Mouse (Mus musculus): ENCODE data around the gene Timm29. TPM values are rescaled to one million over a fixed set of nuclear protein-coding genes. Genes with fewer than 3 reads are reported as not detected.

The Timm29 gene
- total RNA-seq, 2 experiments from 2014 or later = 22.2 to 22.3 TPM

- ATAC-seq (ENCODE audit: poor library complexity, severe bottlenecking) = peak; percentile 95
These were observed 23.2 kb downstream of the Timm29 start, which contains the start of gene Smarca4 for GRCm38 (mm10) chr9:21615617-21616231. Smarca4 (plus strand) TSS chr9:21616169.

GRCm38 (mm10) chr9:21616232-21616781 lies 23.8 kb downstream of the Timm29 start:
- peak; percentile 78 for ATAC-seq (ENCODE audit: poor library complexity, severe bottlenecking)

GRCm38 (mm10) chr9:21617066-21617465 lies 24.5 kb downstream of the Timm29 start:
- ATAC-seq (ENCODE audit: poor library complexity, severe bottlenecking) = no peak

- ATAC-seq (ENCODE audit: poor library complexity, severe bottlenecking) = no peak
These were observed 27.7 kb downstream of the Timm29 start for GRCm38 (mm10) chr9:21620229-21620628.

- no peak for ATAC-seq (ENCODE audit: poor library complexity, severe bottlenecking)
These were observed 30.2 kb downstream of the Timm29 start for GRCm38 (mm10) chr9:21622676-21623075.

- no peak for ATAC-seq (ENCODE audit: poor library complexity, severe bottlenecking)
These were observed 33.1 kb downstream of the Timm29 start for GRCm38 (mm10) chr9:21625342-21626339.

- ATAC-seq (ENCODE audit: poor library complexity, severe bottlenecking) = no peak
These were observed 34.0 kb downstream of the Timm29 start for GRCm38 (mm10) chr9:21626571-21626970.

- ATAC-seq (ENCODE audit: poor library complexity, severe bottlenecking) = no peak
These were observed 34.7 kb downstream of the Timm29 start for GRCm38 (mm10) chr9:21627145-21627795.

GRCm38 (mm10) chr9:21630673-21631072 lies 38.2 kb downstream of the Timm29 start:
- no peak; the same call in 1 of the 2 replicates for ATAC-seq (ENCODE audit: poor library complexity, severe bottlenecking)

- no peak for ATAC-seq (ENCODE audit: poor library complexity, severe bottlenecking)
These were observed 40.6 kb downstream of the Timm29 start for GRCm38 (mm10) chr9:21633106-21633505.

GRCm38 (mm10) chr9:21635639-21636038 lies 43.1 kb downstream of the Timm29 start:
- no peak for ATAC-seq (ENCODE audit: poor library complexity, severe bottlenecking)

GRCm38 (mm10) chr9:21639031-21639430 lies 46.5 kb downstream of the Timm29 start:
- no peak for ATAC-seq (ENCODE audit: poor library complexity, severe bottlenecking)

Other genes starting within 250 kb of the Timm29 start
- gene Ilf3, start 224.9 kb upstream of the Timm29 start, total RNA-seq (2015) = 21.7 and 22.9 TPM in 2 replicates
- gene Ilf3, start 224.9 kb upstream of the Timm29 start, total RNA-seq (2017) = 42.0 and 42.5 TPM in 2 replicates
- gene Qtrt1, start 180.9 kb upstream of the Timm29 start, total RNA-seq (2015) = 5.4 and 11.8 TPM in 2 replicates
- 6.7 and 9.8 TPM in 2 replicates for gene Qtrt1, start 180.9 kb upstream of the Timm29 start, total RNA-seq (2017)
- 94.9 and 101 TPM in 2 replicates for gene Dnm2, start 167.8 kb upstream of the Timm29 start, total RNA-seq (2015)
- 131 and 144 TPM in 2 replicates for gene Dnm2, start 167.8 kb upstream of the Timm29 start, total RNA-seq (2017)
- gene Tmed1, start 82.5 kb upstream of the Timm29 start, total RNA-seq (2015) = 5.4 and 6.2 TPM in 2 replicates
- 8.7 and 9.3 TPM in 2 replicates for gene Tmed1, start 82.5 kb upstream of the Timm29 start, total RNA-seq (2017)
- 179 and 187 TPM in 2 replicates for gene AB124611, start 66.5 kb upstream of the Timm29 start, total RNA-seq (2015)
- 290 and 296 TPM in 2 replicates for gene AB124611, start 66.5 kb upstream of the Timm29 start, total RNA-seq (2017)
- gene Carm1, start 45.8 kb upstream of the Timm29 start, total RNA-seq (2015) = 19.1 and 26.3 TPM in 2 replicates
- gene Carm1, start 45.8 kb upstream of the Timm29 start, total RNA-seq (2017) = 8.5 and 14.1 TPM in 2 replicates
- gene Yipf2, start 106 bp downstream of the Timm29 start, total RNA-seq (2015) = 5.2 and 5.4 TPM in 2 replicates
- 5.9 and 8.7 TPM in 2 replicates for gene Yipf2, start 106 bp downstream of the Timm29 start, total RNA-seq (2017)
- gene Smarca4, start 23.4 kb downstream of the Timm29 start, total RNA-seq (2015) = 41.7 and 43.5 TPM in 2 replicates
- 46.0 and 56.5 TPM in 2 replicates for gene Smarca4, start 23.4 kb downstream of the Timm29 start, total RNA-seq (2017)
- 23.8 and 25.6 TPM in 2 replicates for gene Ldlr, start 130.8 kb downstream of the Timm29 start, total RNA-seq (2015)
- gene Ldlr, start 130.8 kb downstream of the Timm29 start, total RNA-seq (2017) = 50.1 and 51.5 TPM in 2 replicates
- gene Spc24, start 167.6 kb downstream of the Timm29 start, total RNA-seq (2015) = 49.8 and 57.8 TPM in 2 replicates
- 127 and 156 TPM in 2 replicates for gene Spc24, start 167.6 kb downstream of the Timm29 start, total RNA-seq (2017)
- 0.73 and 1.2 TPM in 2 replicates for gene Kank2, start 206.0 kb downstream of the Timm29 start, total RNA-seq (2015)
- 0.49 and 1.1 TPM in 2 replicates for gene Kank2, start 206.0 kb downstream of the Timm29 start, total RNA-seq (2017)
- gene Angptl8, start 242.8 kb downstream of the Timm29 start, total RNA-seq (2015) = 1.6 and 2.0 TPM in 2 replicates
- 3.3 TPM in 1 of 2 replicates, not detected in the other for gene Angptl8, start 242.8 kb downstream of the Timm29 start, total RNA-seq (2017)